Mouse (Mus musculus): Measurements from ENCODE around the gene Glis3. TPM values are rescaled to one million over a fixed set of nuclear protein-coding genes. Genes with fewer than 3 reads are reported as not detected.

The Glis3 gene
- polyA plus RNA-seq, 2 experiments, result 2.9 to 3.1 TPM

DNA sequence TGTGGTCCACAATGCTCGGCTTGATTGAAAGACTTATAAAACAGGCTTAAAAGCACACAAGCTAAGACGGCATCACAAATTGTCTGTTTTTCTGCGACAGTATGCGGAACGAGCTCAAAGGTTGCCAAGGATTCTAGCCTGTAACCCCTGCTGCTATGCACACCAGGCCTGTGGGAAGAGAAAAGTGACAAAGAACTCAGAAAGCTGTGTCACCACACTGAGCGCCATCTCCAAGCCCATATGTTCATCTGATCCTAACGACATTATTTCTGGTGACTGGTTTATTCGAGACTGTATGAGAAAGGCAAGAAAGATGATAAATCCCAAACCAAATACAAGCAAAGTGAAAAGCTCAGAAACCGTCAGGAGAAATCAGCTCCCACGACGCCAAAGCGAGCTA lies 144.9 kb downstream of the Glis3 start:
- DNase-seq (ENCODE audit: low spot score) (no peak), ATAC-seq (ENCODE audit: low FRiP score, low read depth) (no peak)
- TF ChIP-seq POLR2A (IDR thresholded peaks at IDR 0.05; ENCODE audit: borderline replicate concordance, extremely low read depth, insufficient read depth, insufficient read length), result no peak
- H3K4me1 ChIP-seq (ENCODE audit: control insufficient read depth, insufficient read depth, low read length), result no peaks in the 10 kb centered on the region
- H3K4me2 ChIP-seq (replicated peaks; ENCODE audit: low read depth, low read length, severe bottlenecking), result no peak overlapping the region
- no peak overlapping the region for H3K9ac ChIP-seq (ENCODE audit: low read depth, low read length, severe bottlenecking)
- H3K36me3 ChIP-seq (ENCODE audit: control insufficient read depth, insufficient read depth, low read length), result no peaks in the 10 kb centered on the region
- no peak overlapping the region for H3K4me3 ChIP-seq (replicated peaks; ENCODE audit: low read length)
- no peaks in the 10 kb centered on the region for H3K9me3 ChIP-seq (ENCODE audit: control insufficient read depth, low read length)
- H3K27ac ChIP-seq (replicated peaks; ENCODE audit: low read depth, low read length), result no peak overlapping the region
- WGBS, result 81% methylated on average over 12 of the region's 12 CpGs
- H3K27me3 ChIP-seq (ENCODE audit: control insufficient read depth, insufficient read depth, low read length), result no peaks in the 10 kb centered on the region

- H3K36me3 ChIP-seq (ENCODE audit: control insufficient read depth, insufficient read depth, low read length), result no peaks in the 10 kb centered on the region
- DNase-seq (ENCODE audit: low spot score) (no peak), ATAC-seq (ENCODE audit: low FRiP score, low read depth) (no peak)
- H3K4me1 ChIP-seq (ENCODE audit: control insufficient read depth, insufficient read depth, low read length), result no peaks in the 10 kb centered on the region
- WGBS, result 76% methylated on average over 3 of the region's 3 CpGs
- H3K9me3 ChIP-seq (ENCODE audit: control insufficient read depth, low read length), result no peaks in the 10 kb centered on the region
- no peak overlapping the region for H3K4me2 ChIP-seq (replicated peaks; ENCODE audit: low read depth, low read length, severe bottlenecking)
- H3K27me3 ChIP-seq (ENCODE audit: control insufficient read depth, insufficient read depth, low read length), result no peaks in the 10 kb centered on the region
- H3K27ac ChIP-seq (replicated peaks; ENCODE audit: low read depth, low read length), result no peak overlapping the region
- H3K9ac ChIP-seq (ENCODE audit: low read depth, low read length, severe bottlenecking), result no peak overlapping the region
- no peak for TF ChIP-seq POLR2A (IDR thresholded peaks at IDR 0.05; ENCODE audit: borderline replicate concordance, extremely low read depth, insufficient read depth, insufficient read length)
- no peak overlapping the region for H3K4me3 ChIP-seq (replicated peaks; ENCODE audit: low read length)
Measured at GRCm38 (mm10) chr19:28533576-28533975, 146.3 kb downstream of the Glis3 start.

GRCm38 (mm10) chr19:28531750-28532149 lies 148.1 kb downstream of the Glis3 start:
- no peaks in the 10 kb centered on the region for H3K27me3 ChIP-seq (ENCODE audit: control insufficient read depth, insufficient read depth, low read length)
- H3K9me3 ChIP-seq (ENCODE audit: control insufficient read depth, low read length), result no peaks in the 10 kb centered on the region
- H3K4me3 ChIP-seq (replicated peaks; ENCODE audit: low read length), result no peak overlapping the region
- no peaks in the 10 kb centered on the region for H3K36me3 ChIP-seq (ENCODE audit: control insufficient read depth, insufficient read depth, low read length)
- ATAC-seq (ENCODE audit: low FRiP score, low read depth) (no peak), DNase-seq (ENCODE audit: low spot score) (no peak)
- 80% methylated on average over 9 of the region's 9 CpGs for WGBS
- H3K27ac ChIP-seq (replicated peaks; ENCODE audit: low read depth, low read length), result no peak overlapping the region
- H3K4me2 ChIP-seq (replicated peaks; ENCODE audit: low read depth, low read length, severe bottlenecking), result no peak overlapping the region
- TF ChIP-seq POLR2A (IDR thresholded peaks at IDR 0.05; ENCODE audit: borderline replicate concordance, extremely low read depth, insufficient read depth, insufficient read length), result no peak
- no peak overlapping the region for H3K9ac ChIP-seq (ENCODE audit: low read depth, low read length, severe bottlenecking)
- H3K4me1 ChIP-seq (ENCODE audit: control insufficient read depth, insufficient read depth, low read length), result no peaks in the 10 kb centered on the region

DNA sequence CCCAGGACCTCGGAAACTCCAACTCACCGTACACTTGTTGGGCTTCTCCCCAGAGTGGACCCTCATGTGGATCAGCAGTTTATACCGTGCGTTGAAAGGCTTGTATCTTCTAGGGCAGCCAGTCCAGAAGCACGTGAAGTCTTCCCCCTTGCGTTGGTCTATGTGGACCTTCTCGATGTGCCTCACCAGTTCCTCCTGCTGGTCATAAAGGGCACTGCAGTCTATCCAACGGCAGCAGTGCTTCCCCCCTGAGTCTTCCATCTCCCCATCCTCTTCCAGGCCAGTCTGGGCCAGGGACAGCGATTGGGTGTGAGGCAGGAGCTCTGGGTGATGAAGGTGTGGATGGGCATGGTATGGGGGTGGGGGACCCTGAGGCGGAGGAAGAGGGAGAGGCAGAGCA lies 149.0 kb downstream of the Glis3 start:
- TF ChIP-seq POLR2A (IDR thresholded peaks at IDR 0.05; ENCODE audit: borderline replicate concordance, extremely low read depth, insufficient read depth, insufficient read length), result no peak
- no peak for DNase-seq (ENCODE audit: low spot score)

DNA sequence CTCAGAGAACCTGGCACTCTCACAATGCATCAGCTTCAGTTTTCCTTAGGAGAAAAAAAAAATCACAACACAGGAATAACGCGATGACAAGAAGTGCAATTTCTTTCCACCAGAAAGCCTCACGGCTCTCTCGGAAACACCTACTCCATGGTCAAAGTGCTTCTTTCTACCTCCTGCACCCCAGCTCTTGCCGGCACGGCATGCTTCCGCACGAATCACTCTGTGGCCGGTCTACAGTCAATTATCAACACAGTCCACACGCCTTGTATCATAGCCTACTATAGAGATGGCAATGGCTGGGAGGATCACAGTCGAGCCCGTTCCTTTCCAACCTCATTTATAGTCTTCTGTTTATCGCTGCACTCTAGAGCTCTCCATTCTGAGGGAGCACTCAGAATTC lies 150.9 kb downstream of the Glis3 start:
- TF ChIP-seq POLR2A (IDR thresholded peaks at IDR 0.05; ENCODE audit: borderline replicate concordance, extremely low read depth, insufficient read depth, insufficient read length), result no peak
- H3K4me2 ChIP-seq (replicated peaks; ENCODE audit: low read depth, low read length, severe bottlenecking), result no peak overlapping the region

More for the DNA sequence above, 149.0 kb downstream of the Glis3 start:
- H3K9ac ChIP-seq (ENCODE audit: low read depth, low read length, severe bottlenecking), result no peak overlapping the region
- H3K9me3 ChIP-seq (ENCODE audit: control insufficient read depth, low read length), result no peaks in the 10 kb centered on the region
- H3K27me3 ChIP-seq (ENCODE audit: control insufficient read depth, insufficient read depth, low read length), result no peaks in the 10 kb centered on the region
- WGBS, result 75% methylated on average over 10 of the region's 10 CpGs
- no peak overlapping the region for H3K4me2 ChIP-seq (replicated peaks; ENCODE audit: low read depth, low read length, severe bottlenecking)
- H3K4me3 ChIP-seq (replicated peaks; ENCODE audit: low read length), result no peak overlapping the region
- H3K4me1 ChIP-seq (ENCODE audit: control insufficient read depth, insufficient read depth, low read length), result no peaks in the 10 kb centered on the region
- ATAC-seq (ENCODE audit: low FRiP score, low read depth), result no peak
- H3K36me3 ChIP-seq (ENCODE audit: control insufficient read depth, insufficient read depth, low read length), result no peaks in the 10 kb centered on the region
- no peak overlapping the region for H3K27ac ChIP-seq (replicated peaks; ENCODE audit: low read depth, low read length)

GRCm38 (mm10) chr19:28527446-28527845 lies 152.4 kb downstream of the Glis3 start:
- no peak for TF ChIP-seq POLR2A (IDR thresholded peaks at IDR 0.05; ENCODE audit: borderline replicate concordance, extremely low read depth, insufficient read depth, insufficient read length)
- H3K4me1 ChIP-seq (ENCODE audit: control insufficient read depth, insufficient read depth, low read length), result peaks cover 9% of the 10 kb centered on the region; the same call in 1 of the 2 replicates
- no peaks in the 10 kb centered on the region for H3K36me3 ChIP-seq (ENCODE audit: control insufficient read depth, insufficient read depth, low read length)
- H3K27me3 ChIP-seq (ENCODE audit: control insufficient read depth, insufficient read depth, low read length), result no peaks in the 10 kb centered on the region
- no peak overlapping the region for H3K9ac ChIP-seq (ENCODE audit: low read depth, low read length, severe bottlenecking)
- H3K4me2 ChIP-seq (replicated peaks; ENCODE audit: low read depth, low read length, severe bottlenecking), result no peak overlapping the region
- no peak overlapping the region for H3K4me3 ChIP-seq (replicated peaks; ENCODE audit: low read length)
- no peak overlapping the region for H3K27ac ChIP-seq (replicated peaks; ENCODE audit: low read depth, low read length)
- ATAC-seq (ENCODE audit: low FRiP score, low read depth), result no peak
- WGBS, result 91% methylated on average over 5 of the region's 5 CpGs
- no peaks in the 10 kb centered on the region for H3K9me3 ChIP-seq (ENCODE audit: control insufficient read depth, low read length)
- DNase-seq (ENCODE audit: low spot score), result no peak

More for the DNA sequence above, 150.9 kb downstream of the Glis3 start:
- no peaks in the 10 kb centered on the region for H3K27me3 ChIP-seq (ENCODE audit: control insufficient read depth, insufficient read depth, low read length)
- no peak overlapping the region for H3K27ac ChIP-seq (replicated peaks; ENCODE audit: low read depth, low read length)
- DNase-seq (ENCODE audit: low spot score), result no peak
- no peak for ATAC-seq (ENCODE audit: low FRiP score, low read depth)
- H3K4me3 ChIP-seq (replicated peaks; ENCODE audit: low read length), result no peak overlapping the region
- no peak overlapping the region for H3K9ac ChIP-seq (ENCODE audit: low read depth, low read length, severe bottlenecking)
- 86% methylated on average over 13 of the region's 13 CpGs for WGBS
- no peaks in the 10 kb centered on the region for H3K9me3 ChIP-seq (ENCODE audit: control insufficient read depth, low read length)
- peaks cover 4% of the 10 kb centered on the region; the same call in 1 of the 2 replicates for H3K4me1 ChIP-seq (ENCODE audit: control insufficient read depth, insufficient read depth, low read length)
- no peaks in the 10 kb centered on the region for H3K36me3 ChIP-seq (ENCODE audit: control insufficient read depth, insufficient read depth, low read length)
